Mouse (Mus musculus) mouse embryonic stem cell (cell line): ENCODE results near the gene Wwp2.

Experiments
- in situ Hi-C, 2 experiments: fragments of 300-500 bp; cut with MboI; formaldehyde crosslinking; loops; 1 replicate in 1 of 2; 3 replicates in 1 of 2; pipeline ENCODE4 v1.14.3; 2019 to 2020; ENCODE audit warnings: low sequenced_read_pairs in 2 of 2, low pct_unique_long_range_greater_than_20kb in 1 of 2, mixed read lengths in 1 of 2; ENCODE audit not compliant: unreplicated experiment in 1 of 2

Wwp2 gene

DNA sequence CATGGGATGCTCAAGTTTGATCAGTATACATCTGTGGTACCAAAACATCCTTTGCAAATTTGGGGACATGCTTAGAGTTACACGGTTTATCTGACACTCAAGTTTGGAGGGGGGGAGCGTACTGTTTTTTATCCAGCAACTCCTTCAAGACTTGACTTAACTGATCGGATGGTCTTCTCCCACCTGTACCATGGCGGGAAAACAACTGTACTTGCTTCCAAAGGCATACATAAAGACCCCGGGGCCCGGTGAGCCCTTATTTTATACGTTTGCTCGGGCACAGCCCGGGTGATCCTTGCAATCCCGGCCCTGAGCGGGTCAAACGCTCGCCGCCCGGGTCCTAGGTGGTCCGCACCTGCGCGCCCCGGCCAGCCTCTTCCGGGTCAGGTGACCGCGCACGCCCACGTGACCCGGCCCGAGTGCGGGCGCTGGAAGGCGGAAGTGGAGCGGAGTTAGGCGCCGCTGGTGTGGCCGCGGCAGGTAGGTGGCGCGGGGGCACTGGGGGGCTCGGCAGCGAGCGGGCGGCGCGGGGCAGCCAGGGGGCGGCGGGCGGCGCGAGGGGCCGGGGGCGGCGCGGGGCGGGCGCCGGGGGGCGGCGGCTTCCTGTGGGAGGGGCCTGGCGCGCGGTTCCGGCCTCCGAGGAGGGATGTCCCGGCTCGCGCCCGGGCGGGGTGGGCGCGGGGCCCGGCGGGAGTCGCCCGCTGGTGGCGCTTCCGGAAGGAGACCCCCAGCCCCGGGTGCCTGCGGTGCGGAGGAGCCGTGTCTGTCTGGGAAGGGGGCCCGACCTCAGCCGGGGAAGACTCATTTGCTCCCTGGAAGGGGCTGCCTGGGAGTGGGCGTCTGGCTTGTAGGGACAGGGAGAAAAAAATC lies at the start of gene Wwp2:
Gene Wwp2 (plus strand): TSS at position 404 of the 870 bp plus-strand sequence.
- in situ Hi-C loops: no loop called here

GRCm38 (mm10) chr8:107386642-107387041 lies 49.5 kb upstream of the Wwp2 start:
- in situ Hi-C loops: loop anchor here in 1 of 2 experiments (5.0 kb wide), 1 partner anchor 46 kb away; no protein-coding TSS in a partner anchor

DNA sequence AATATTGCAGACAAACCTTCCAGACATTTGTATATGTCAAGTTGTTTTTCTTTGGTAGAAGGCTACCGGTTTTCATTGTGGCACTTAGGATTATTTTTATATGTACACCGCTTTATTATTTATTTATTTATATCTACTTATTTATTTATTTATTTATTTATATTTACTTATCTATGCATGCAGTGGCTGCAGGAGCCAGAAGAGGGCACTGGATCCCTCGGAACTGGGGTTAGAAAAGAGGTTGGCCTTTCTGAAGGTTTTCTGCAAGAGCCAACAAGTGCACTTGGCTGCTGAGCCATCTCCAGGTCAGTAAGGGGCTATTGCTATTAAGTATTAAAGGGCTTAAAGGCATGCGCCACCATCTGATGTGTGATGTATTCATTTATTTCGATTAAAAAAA lies 48.3 kb upstream of the Wwp2 start:
- in situ Hi-C loops: loop anchor here in 1 of 2 experiments (5.0 kb wide), 1 partner anchor 44 kb away; no protein-coding TSS in a partner anchor

- in situ Hi-C loops: loop anchor here in 1 of 2 experiments (5.0 kb wide), 1 partner anchor 43 kb away; no protein-coding TSS in a partner anchor
These were observed 46.6 kb upstream of the Wwp2 start for GRCm38 (mm10) chr8:107389557-107389956.

- in situ Hi-C loops: no loop called here
These were observed 45.6 kb upstream of the Wwp2 start for GRCm38 (mm10) chr8:107390476-107391135.

DNA sequence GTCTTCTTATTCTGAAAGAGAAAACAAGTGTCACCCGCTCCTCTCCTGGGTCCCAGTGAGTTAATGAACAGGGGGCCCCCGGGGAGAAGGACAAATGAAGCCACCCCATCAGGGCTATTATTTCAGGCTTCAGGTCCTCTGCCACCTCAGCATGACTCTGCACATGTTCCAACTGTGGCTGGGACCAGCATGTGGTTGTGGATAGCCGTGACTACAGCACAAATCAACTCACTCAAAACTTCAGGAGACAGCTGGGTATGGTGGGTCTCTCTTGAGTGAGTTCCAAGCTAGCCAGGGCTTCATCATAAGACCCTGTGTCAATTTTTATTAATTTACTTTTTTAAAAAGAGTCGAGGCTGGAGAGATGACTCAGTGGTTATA lies 45.0 kb upstream of the Wwp2 start:
- in situ Hi-C loops: no loop called here

GRCm38 (mm10) chr8:107395397-107395796 lies 40.8 kb upstream of the Wwp2 start:
- in situ Hi-C loops: no loop called here

DNA sequence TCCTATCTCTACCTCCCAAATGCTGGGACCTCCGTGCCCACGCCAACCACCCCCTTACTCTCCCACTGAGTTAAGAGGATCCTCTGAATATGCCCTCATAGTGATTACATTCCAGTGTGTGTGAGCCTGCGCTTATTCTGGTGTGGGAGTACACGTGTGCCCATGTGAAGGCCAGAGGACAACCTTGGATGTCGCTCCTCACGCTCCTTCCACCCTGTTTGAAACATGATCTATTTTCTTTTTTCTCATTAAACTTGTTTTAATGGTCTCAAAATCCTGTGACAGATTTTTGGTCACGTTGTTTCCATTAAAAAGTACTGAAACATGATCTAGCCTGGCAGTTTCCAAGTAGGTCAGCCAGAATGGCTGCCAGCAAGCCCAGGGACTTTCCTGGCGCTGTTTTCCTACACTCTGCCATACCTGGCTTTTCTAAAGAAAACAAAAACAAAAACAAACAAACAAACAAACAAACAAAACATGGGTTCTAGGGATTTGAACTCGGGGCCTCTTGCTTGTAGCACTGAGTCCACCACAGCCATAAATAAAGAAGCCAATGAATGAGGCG lies 40.0 kb upstream of the Wwp2 start:
- in situ Hi-C loops: no loop called here

DNA sequence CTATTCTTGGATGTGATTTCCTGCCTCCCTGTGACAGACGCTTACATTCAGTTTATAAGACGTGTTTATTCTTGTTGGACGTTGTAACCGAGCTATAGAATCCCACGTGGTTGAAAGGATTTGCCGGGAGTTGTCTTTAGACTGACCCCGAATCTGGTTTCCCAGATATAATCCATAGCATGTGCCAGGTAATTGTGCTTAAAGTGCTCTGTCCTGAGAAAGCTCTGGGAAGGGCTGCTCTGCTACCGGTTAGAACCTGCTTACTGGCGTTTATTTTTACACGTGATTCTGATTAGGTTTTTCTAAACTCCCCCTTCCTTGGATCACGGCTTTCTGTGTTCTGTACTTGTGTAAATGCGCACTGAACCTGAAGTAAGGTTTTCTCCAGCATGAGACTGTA lies 38.5 kb upstream of the Wwp2 start:
- in situ Hi-C loops: no loop called here

- in situ Hi-C loops: no loop called here
These were observed 36.7 kb upstream of the Wwp2 start for GRCm38 (mm10) chr8:107399495-107399894.

- in situ Hi-C loops: no loop called here
These were observed 34.3 kb upstream of the Wwp2 start for GRCm38 (mm10) chr8:107401866-107402265.

GRCm38 (mm10) chr8:107403038-107403781 lies 33.0 kb upstream of the Wwp2 start, which contains the start of gene Nqo1:
Gene Nqo1 (minus strand): TSS chr8:107403206.
- in situ Hi-C loops: no loop called here

DNA sequence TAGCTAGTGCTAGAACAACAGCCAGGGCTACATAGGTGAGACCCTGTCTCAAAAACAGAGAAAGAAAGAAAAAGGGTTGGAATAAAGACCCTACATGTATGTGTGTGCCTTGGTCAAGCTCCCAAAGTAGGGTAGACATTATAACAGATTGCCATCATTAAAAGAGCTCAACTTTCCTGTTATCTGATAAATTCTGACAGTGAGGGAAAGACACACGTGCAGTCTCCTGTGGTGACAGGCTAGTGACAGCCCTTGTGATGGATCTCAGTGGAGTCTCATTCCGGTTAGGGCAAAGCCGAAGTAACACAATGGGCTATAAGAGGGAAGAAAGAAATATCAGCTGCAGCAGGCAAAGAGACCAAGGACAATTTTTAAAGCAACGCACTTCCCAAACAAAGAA lies 32.1 kb upstream of the Wwp2 start:
- in situ Hi-C loops: no loop called here

GRCm38 (mm10) chr8:107405935-107406334 lies 30.2 kb upstream of the Wwp2 start:
- in situ Hi-C loops: no loop called here

DNA sequence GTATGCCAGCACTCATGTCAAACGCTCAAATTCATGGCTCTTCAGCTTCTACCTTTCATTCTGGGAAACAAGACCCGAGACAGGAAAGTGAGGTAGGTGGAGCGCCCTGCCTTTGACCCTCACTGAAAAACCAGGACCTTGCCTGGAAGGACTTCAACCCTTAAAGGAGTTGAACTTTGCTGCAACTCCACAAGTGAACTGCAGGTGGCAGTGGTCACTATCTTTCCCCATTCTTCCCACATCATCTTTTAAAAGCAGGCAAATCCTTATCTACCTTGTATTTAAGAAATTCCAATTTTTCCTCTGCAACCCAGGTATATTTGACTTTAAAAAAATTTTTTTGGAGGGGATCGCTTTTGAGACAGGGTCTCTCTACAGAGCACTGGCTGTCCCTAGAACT lies 24.8 kb upstream of the Wwp2 start:
- in situ Hi-C loops: no loop called here

DNA sequence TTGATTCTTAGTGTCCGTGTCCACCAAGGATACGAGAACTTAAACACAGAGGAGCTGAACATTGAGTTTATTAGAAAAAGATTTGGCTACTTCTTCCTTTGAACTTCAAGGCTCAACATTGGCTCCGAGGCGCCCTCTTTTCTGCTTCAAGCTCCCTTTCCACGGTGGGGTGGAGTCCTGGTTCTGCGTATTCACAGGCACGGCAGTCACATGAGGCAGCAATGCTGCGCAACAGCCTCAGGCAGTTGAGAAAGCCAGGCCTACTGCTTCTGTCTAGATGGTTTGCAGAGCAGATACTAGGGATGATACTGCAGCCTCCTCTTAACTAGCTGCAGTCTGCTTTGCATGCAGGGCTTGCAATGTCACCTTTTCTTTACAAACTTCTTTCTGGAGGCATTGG lies 23.6 kb upstream of the Wwp2 start:
- in situ Hi-C loops: no loop called here

DNA sequence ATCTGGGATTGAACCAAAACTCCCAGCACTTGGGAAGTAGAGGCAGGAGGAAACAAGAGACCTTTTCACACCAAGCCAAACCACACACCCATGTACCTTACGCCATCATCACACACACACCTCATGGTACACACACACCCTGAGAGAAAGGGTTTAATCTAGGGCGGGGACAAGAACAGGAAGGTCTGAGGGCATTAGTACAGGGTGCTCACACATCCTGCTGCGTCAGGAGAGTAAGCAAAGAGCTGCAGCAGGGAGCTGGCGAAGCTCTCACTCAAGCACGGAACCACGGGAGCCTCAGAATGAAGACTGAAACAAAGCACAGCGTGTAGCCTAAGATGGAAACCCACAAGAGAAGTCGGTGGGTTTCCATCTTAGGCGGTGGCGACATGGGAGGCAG lies 22.3 kb upstream of the Wwp2 start:
- in situ Hi-C loops: no loop called here

DNA sequence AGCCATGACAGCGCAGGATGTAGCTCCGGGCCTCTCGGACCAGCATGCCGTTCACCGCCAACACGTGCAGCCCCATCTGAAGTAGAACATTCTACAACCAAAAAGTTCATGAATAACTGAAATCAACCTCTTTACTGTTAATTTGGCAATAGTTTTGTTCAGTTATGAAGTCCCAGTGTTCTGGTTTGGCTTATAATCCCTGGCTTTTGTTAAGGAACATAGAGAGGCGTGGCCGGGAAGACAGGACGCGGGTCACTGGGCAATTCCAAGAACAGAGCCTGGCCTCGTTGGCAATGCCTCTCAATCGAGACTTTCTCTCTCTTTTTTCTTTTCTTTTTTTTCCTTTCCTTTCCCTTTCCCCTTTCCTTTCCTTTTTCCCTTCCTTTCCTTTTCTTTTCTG lies 19.2 kb upstream of the Wwp2 start:
- in situ Hi-C loops: no loop called here

- in situ Hi-C loops: no loop called here
These were observed 12.0 kb upstream of the Wwp2 start for GRCm38 (mm10) chr8:107424176-107424575.
